Mouse (Mus musculus): Measurements from ENCODE around the gene Ccsap.

Ccsap gene

DNA sequence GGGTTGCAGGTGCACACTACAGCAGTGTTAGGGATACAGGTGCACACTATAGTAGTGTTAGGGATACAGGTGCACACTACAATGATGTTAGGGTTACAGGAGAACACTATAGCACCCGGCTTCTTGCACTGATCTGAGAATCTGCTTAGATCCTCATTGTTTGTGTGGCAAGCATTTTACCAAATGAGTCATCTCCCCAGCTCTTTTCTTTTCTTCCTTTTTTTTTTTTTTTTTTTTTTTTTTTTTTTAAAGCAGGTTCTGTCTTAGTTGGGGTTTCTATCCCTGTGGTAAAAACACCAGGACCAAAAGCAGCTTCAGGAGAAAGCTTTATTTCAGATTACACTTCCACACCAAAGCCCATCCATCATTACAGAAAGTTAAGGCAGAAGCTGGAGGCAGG is 56.4 kb downstream of the Ccsap start:
- no peak for DNase-seq

GRCm38 (mm10) chr8:123801538-123801937 is 58.5 kb downstream of the Ccsap start:
- DNase-seq = no peak

DNA sequence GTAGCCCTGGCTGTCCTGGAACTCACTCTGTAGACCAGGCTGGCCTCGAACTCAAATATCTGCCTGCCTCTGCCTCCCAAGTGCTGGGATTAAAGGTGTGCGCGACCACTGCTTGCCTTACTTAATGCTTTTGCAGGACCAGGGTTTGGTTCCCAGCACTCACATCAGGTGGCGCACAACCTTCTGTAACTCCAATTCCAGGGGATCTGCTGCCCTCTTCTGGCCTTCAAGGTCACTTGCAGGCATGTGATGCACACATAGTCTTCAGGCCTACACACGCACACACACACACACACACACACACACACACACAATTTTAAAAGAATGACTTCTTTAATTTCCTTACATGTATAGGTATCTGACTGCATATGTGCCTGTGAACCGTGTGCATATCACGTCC is 59.1 kb downstream of the Ccsap start:
- DNase-seq = no peak

DNA sequence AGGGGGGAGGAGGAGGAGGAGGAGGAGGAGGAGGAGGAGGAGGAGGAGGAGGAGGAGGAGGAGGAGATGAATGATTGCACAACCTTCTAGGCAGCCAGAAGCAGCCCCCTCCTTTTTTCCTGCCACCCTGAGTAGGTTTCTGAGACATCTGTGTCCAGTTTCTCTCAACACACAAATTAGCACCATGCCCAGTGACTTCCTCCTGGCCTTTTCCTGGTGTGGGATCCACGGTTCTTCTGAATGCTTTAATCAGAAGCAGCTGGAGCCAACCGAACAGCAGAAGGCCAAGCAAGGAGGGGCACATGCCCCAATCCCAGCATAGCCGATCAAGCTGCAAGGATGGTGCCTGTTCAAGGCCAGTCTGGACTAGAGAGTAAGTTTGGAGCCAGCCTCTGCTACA is 60.1 kb downstream of the Ccsap start:
- no peak for DNase-seq

DNA sequence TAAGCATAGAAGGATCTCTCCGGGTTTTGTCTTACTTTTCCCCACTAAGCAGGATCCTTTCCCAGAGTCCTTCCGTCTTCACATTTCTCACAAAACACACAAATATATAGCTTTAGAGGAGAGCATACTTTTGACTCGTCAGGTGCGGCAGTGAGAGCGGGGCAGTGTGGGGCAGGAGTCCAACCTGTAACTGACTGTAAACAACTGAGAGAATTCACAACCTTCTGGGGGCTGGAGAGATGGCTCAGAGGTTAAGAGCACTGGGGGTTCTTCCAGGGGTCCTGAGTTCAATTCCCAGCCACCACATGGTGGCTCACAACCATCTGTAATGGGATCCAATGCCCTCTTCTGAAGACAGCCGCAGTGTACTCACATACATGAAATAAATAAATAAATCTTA is 60.6 kb downstream of the Ccsap start:
- no peak for DNase-seq

- DNase-seq = no peak
Observed at GRCm38 (mm10) chr8:123797928-123798327, 62.1 kb downstream of the Ccsap start.

GRCm38 (mm10) chr8:123796758-123797157 is 63.3 kb downstream of the Ccsap start:
- peak; percentile 71 for DNase-seq

DNA sequence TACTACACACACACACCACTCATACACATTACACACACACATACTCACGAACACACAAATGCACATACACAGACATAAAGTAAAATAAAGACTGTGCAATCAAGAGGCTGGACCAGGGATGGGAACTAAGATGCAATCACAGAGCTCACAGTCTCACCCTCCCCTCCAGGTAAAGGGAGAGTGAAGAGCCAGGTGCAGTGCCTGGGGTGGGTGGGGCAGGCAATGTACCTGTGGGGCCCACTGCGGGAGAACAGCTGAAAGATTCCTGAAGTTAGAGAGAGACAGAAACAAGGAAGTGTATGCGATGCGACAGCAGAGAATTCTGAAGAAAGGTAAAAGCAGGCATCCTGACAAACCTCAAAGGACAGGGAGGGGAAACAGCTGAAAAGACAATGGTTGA is 65.2 kb downstream of the Ccsap start:
- DNase-seq = no peak

GRCm38 (mm10) chr8:123793900-123794299 is 66.1 kb downstream of the Ccsap start:
- no peak for DNase-seq

- no peak for DNase-seq
Observed at GRCm38 (mm10) chr8:123791845-123792225, 68.2 kb downstream of the Ccsap start.

- DNase-seq = no peak
Observed at GRCm38 (mm10) chr8:123791101-123791844, 68.7 kb downstream of the Ccsap start.

Measured in kidney, postnatal 10 days (tissue).